Comparison of ENCODE assay signal across 11 mouse cellular contexts in genomic region chr13:26916477-26916876, GRCm38 (mm10).
DNase-seq lines count a peak whose midpoint lies in the region; ATAC-seq and TF ChIP-seq lines count a peak whose summit lies in the region.
"Had no signal": no experiment of that assay in that cellular context is flagged by ENCODE, and none has a peak within 500 bp of the region (broad histone marks: within the 10 kb centered on the region; RNA-seq: fewer than 3 reads in every experiment).

No protein-coding gene starts in this region.

- no peaks in the 10 kb centered on the region for H3K9me3 ChIP-seq in heart, embryonic 10.5 days
- H3K9me3 ChIP-seq in heart, embryonic 13.5 days, result no peaks in the 10 kb centered on the region
- no peaks in the 10 kb centered on the region for H3K9me3 ChIP-seq in forebrain, postnatal 0 days (ENCODE audit: low read length)
- H3K9me3 ChIP-seq in hindbrain, embryonic 13.5 days, result no peaks in the 10 kb centered on the region
- H3K9me3 ChIP-seq: hindbrain, embryonic 10.5 days; limb, embryonic 15.5 days had no signal

- H3K79me2 ChIP-seq in heart, adult 2 months (replicated peaks; ENCODE audit: control insufficient read depth, insufficient read depth, low read length), result no peaks in the 10 kb centered on the region

- no peaks in the 10 kb centered on the region for H3K36me3 ChIP-seq in heart, adult 2 months (ENCODE audit: control insufficient read depth, insufficient read depth, low read length)
- no peaks in the 10 kb centered on the region for H3K36me3 ChIP-seq in heart, embryonic 10.5 days
- H3K36me3 ChIP-seq in heart, embryonic 13.5 days, result no peaks in the 10 kb centered on the region
- H3K36me3 ChIP-seq in kidney, adult 2 months (ENCODE audit: control insufficient read depth, insufficient read depth, low read length), result no peaks in the 10 kb centered on the region
- no peaks in the 10 kb centered on the region for H3K36me3 ChIP-seq in forebrain, postnatal 0 days (ENCODE audit: insufficient read depth)
- no peaks in the 10 kb centered on the region for H3K36me3 ChIP-seq in hindbrain, embryonic 13.5 days
- H3K36me3 ChIP-seq: hindbrain, embryonic 10.5 days; limb, embryonic 15.5 days had no signal

- H3K27me3 ChIP-seq in heart, adult 2 months (ENCODE audit: control insufficient read depth, insufficient read depth, low read length), result no peaks in the 10 kb centered on the region
- no peaks in the 10 kb centered on the region for H3K27me3 ChIP-seq in heart, embryonic 10.5 days (ENCODE audit: insufficient read depth, poor library complexity, severe bottlenecking)
- H3K27me3 ChIP-seq in heart, embryonic 13.5 days (replicated peaks), result no peaks in the 10 kb centered on the region
- no peaks in the 10 kb centered on the region for H3K27me3 ChIP-seq in kidney, adult 2 months (replicated peaks; ENCODE audit: control insufficient read depth, insufficient read depth, low read length)
- no peaks in the 10 kb centered on the region for H3K27me3 ChIP-seq in forebrain, postnatal 0 days (ENCODE audit: insufficient read depth, low read length)
- no peaks in the 10 kb centered on the region for H3K27me3 ChIP-seq in hindbrain, embryonic 13.5 days
- H3K27me3 ChIP-seq: limb, embryonic 15.5 days had no signal

- intact Hi-C loops in heart, adult 2 months (cut with DNase I), result loop anchor here (10.0 kb wide), 1 partner anchor 982 kb away; no protein-coding TSS in a partner anchor
- intact Hi-C loops in left cerebral cortex, adult 2 months (cut with DNase I), result no loop called here

- 27% methylated on average over 7 of the region's 7 CpGs for WGBS in heart, adult 2 months
- WGBS in heart, embryonic 10.5 days, result 65% methylated on average over 7 of the region's 7 CpGs
- 45% methylated on average over 7 of the region's 7 CpGs for WGBS in heart, embryonic 13.5 days
- WGBS in kidney, adult 2 months, result 34% methylated on average over 7 of the region's 7 CpGs
- WGBS in forebrain, postnatal 0 days, result 79% methylated on average over 7 of the region's 7 CpGs
- WGBS in hindbrain, embryonic 13.5 days, result 84% methylated on average over 7 of the region's 7 CpGs

- ATAC-seq in heart, embryonic 13.5 days (ENCODE audit: extremely low read depth, insufficient number of reproducible peaks, low FRiP score, low TSS enrichment), result no peak
- no peak for ATAC-seq in forebrain, postnatal 0 days
- no peak for ATAC-seq in hindbrain, embryonic 13.5 days (ENCODE audit: low FRiP score)

- H3K4me1 ChIP-seq in heart, adult 2 months (ENCODE audit: control insufficient read depth, insufficient read depth, low read length), result peaks cover 4% of the 10 kb centered on the region
- no peaks in the 10 kb centered on the region for H3K4me1 ChIP-seq in heart, embryonic 10.5 days
- 0 out of 2 replicates have a peak, but pooled peaks cover 5% of the 10 kb centered on the region for H3K4me1 ChIP-seq in heart, embryonic 13.5 days
- no peaks in the 10 kb centered on the region for H3K4me1 ChIP-seq in kidney, adult 2 months (ENCODE audit: control insufficient read depth, insufficient read depth, low read length)
- no peaks in the 10 kb centered on the region for H3K4me1 ChIP-seq in forebrain, postnatal 0 days (ENCODE audit: insufficient read depth)
- no peaks in the 10 kb centered on the region for H3K4me1 ChIP-seq in hindbrain, embryonic 13.5 days (replicated peaks)
- H3K4me1 ChIP-seq: hindbrain, embryonic 10.5 days; limb, embryonic 15.5 days had no signal

- DNase-seq in heart, adult 2 months, result peak; percentile 36 to 48
- no peak for DNase-seq in heart, embryonic 10.5 days (ENCODE audit: low spot score)
- peak; percentile 74 for DNase-seq in kidney, adult 2 months
- peak; percentile 33 for DNase-seq in lung, postnatal 10 days
- no peak for DNase-seq in forebrain, postnatal 0 days
- no peak for DNase-seq in left cerebral cortex, adult 2 months (ENCODE audit: extremely low spot score in 1 of 2, low spot score in 2 of 2)
- DNase-seq: cerebellum, adult 11 months had no signal

- H3K4me3 ChIP-seq in heart, adult 2 months, result no peak overlapping the region
- no peak overlapping the region for H3K4me3 ChIP-seq in heart, embryonic 10.5 days
- no peak overlapping the region for H3K4me3 ChIP-seq in heart, embryonic 13.5 days
- H3K4me3 ChIP-seq in kidney, adult 2 months (ENCODE audit: insufficient read depth, low read depth, low read length), result no peak overlapping the region
- H3K4me3 ChIP-seq in forebrain, postnatal 0 days (ENCODE audit: low read depth, low read length), result no peak overlapping the region
- H3K4me3 ChIP-seq in left cerebral cortex, adult 2 months, result no peak overlapping the region
- no peak overlapping the region for H3K4me3 ChIP-seq in hindbrain, embryonic 13.5 days
- H3K4me3 ChIP-seq: hindbrain, embryonic 10.5 days; limb, embryonic 15.5 days had no signal

- TF ChIP-seq EP300 in heart, adult 2 months (IDR thresholded peaks at IDR 0.05; ENCODE audit: insufficient read depth, low read depth, low read length), result 0 out of 2 replicates have a peak, but pooled peaks have one; percentile 40

- TF ChIP-seq POLR2A in heart, adult 2 months (IDR thresholded peaks at IDR 0.05; ENCODE audit: insufficient read depth, low read depth, low read length), result no peak
- no peak for TF ChIP-seq POLR2A in kidney, adult 2 months (IDR thresholded peaks at IDR 0.05; ENCODE audit: low read depth, low read length)

- H3K9ac ChIP-seq in heart, adult 2 months (ENCODE audit: low read depth, low read length), result no peak overlapping the region
- H3K9ac ChIP-seq in heart, embryonic 13.5 days, result no peak overlapping the region
- no peak overlapping the region for H3K9ac ChIP-seq in forebrain, postnatal 0 days
- H3K9ac ChIP-seq in hindbrain, embryonic 13.5 days, result no peak overlapping the region
- H3K9ac ChIP-seq: limb, embryonic 15.5 days had no signal

- TF ChIP-seq CTCF in heart, adult 2 months (IDR thresholded peaks at IDR 0.05), result peak; percentile 2; the same call in 1 of the 2 replicates
- TF ChIP-seq CTCF in kidney, adult 2 months (conservative IDR thresholded peaks at IDR 0.05; ENCODE audit: insufficient read depth, insufficient read length, low read depth, low read length), result no peak
- TF ChIP-seq CTCF in forebrain, postnatal 0 days (IDR thresholded peaks at IDR 0.05; ENCODE audit: low read depth), result no peak
- TF ChIP-seq CTCF in left cerebral cortex, adult 2 months (IDR thresholded peaks at IDR 0.05), result no peak

- H3K27ac ChIP-seq in heart, adult 2 months, result no peak overlapping the region
- H3K27ac ChIP-seq in heart, embryonic 10.5 days, result no peak overlapping the region
- H3K27ac ChIP-seq in heart, embryonic 13.5 days (replicated peaks), result peak overlapping the region; percentile 50; the same call in 1 of the 2 replicates
- peak overlapping the region; percentile 46 for H3K27ac ChIP-seq in kidney, adult 2 months (ENCODE audit: insufficient read depth, low read depth, low read length)
- H3K27ac ChIP-seq in forebrain, postnatal 0 days (ENCODE audit: low read depth, low read length), result no peak overlapping the region
- no peak overlapping the region for H3K27ac ChIP-seq in left cerebral cortex, adult 2 months
- no peak overlapping the region for H3K27ac ChIP-seq in hindbrain, embryonic 13.5 days
- H3K27ac ChIP-seq: hindbrain, embryonic 10.5 days; limb, embryonic 15.5 days had no signal

- H3K4me2 ChIP-seq in heart, embryonic 13.5 days, result no peak overlapping the region
- H3K4me2 ChIP-seq in forebrain, postnatal 0 days (ENCODE audit: low read depth), result no peak overlapping the region
- H3K4me2 ChIP-seq in hindbrain, embryonic 13.5 days, result no peak overlapping the region
- H3K4me2 ChIP-seq: limb, embryonic 15.5 days had no signal

Comparison
In these comparisons a context has a peak if more than half of its experiments do, and no peak if none do; other contexts are left out.
1. DNase-seq: peak in heart, adult 2 months (2 of 2), kidney, adult 2 months (single experiment) and lung, postnatal 10 days (single experiment); none in heart, embryonic 10.5 days (single experiment), forebrain, postnatal 0 days (single experiment) and left cerebral cortex, adult 2 months (0 of 2).
2. H3K27ac ChIP-seq: peak in heart, embryonic 13.5 days (single experiment) and kidney, adult 2 months (single experiment); none in heart, adult 2 months (single experiment), heart, embryonic 10.5 days (single experiment), forebrain, postnatal 0 days (single experiment), left cerebral cortex, adult 2 months (single experiment) and hindbrain, embryonic 13.5 days (single experiment).